Mouse (Mus musculus) forebrain, embryonic 14.5 days (tissue): ENCODE data around the gene Rasl10a. TPM values are rescaled to one million over a fixed set of nuclear protein-coding genes. Genes with fewer than 3 reads are reported as not detected.

Experiments used
- ATAC-seq: fragments of 200-750 bp; cut with Nextera tagmentation; 2 replicates; pipeline ENCODE4 v1.8.0; 2017; ENCODE audit warnings: mild to moderate bottlenecking, moderate library complexity
- DNase-seq: peaks from one replicate; pipeline ENCODE4 v3.0.0-alpha.2; 2015; ENCODE audit warnings: low spot score
- H3K27ac ChIP-seq: fragments of 300-500 bp; sonication (generic); 2 replicates; pipeline ENCODE4 v1.5.1; 2014; ENCODE audit warnings: low read depth, mild to moderate bottlenecking, control low read depth, low read length, moderate library complexity
- H3K27me3 ChIP-seq: fragments of 300-500 bp; sonication (generic); replicated peaks from 2 replicates; pipeline ENCODE4 v1.6.1; 2014; ENCODE audit warnings: low read length, control low read depth, mixed read lengths; ENCODE audit not compliant: control insufficient read depth, insufficient read depth
- H3K36me3 ChIP-seq: fragments of 300-500 bp; sonication (generic); 2 replicates; pipeline ENCODE4 v1.6.1; 2014; ENCODE audit warnings: low read length, control low read depth; ENCODE audit not compliant: control insufficient read depth, insufficient read depth
- H3K4me1 ChIP-seq: fragments of 300-500 bp; sonication (generic); 2 replicates; pipeline ENCODE4 v1.6.1; 2014; ENCODE audit warnings: antibody characterized with exemption, low read length, control low read depth; ENCODE audit not compliant: control insufficient read depth, insufficient read depth
- H3K4me2 ChIP-seq: fragments of 300-500 bp; sonication (generic); 2 replicates; pipeline ENCODE4 v1.6.1; 2014; ENCODE audit warnings: mild to moderate bottlenecking, control low read depth, low read length
- H3K4me3 ChIP-seq: fragments of 300-500 bp; sonication (generic); 2 replicates; pipeline ENCODE4 v1.5.1; 2014; ENCODE audit warnings: low read depth, low read length, control low read depth
- H3K9ac ChIP-seq: fragments of 300-500 bp; sonication (generic); 2 replicates; pipeline ENCODE4 v1.6.1; 2014; ENCODE audit warnings: mild to moderate bottlenecking, low read length, control low read depth, moderate library complexity
- H3K9me3 ChIP-seq: fragments of 300-500 bp; sonication (generic); replicated peaks from 2 replicates; pipeline ENCODE4 v1.6.1; 2016; ENCODE audit warnings: low read length, control low read depth, mixed read lengths; ENCODE audit not compliant: control insufficient read depth
- WGBS: fragments of 180-500 bp; shearing (Covaris S2); extraction: QIAGEN DNeasy Blood & Tissue Kit; methylation state at CpG from one replicate; pipeline ENCODE4 v1.1.7; 2014; 5-methylcytosine and 5-hydroxymethylcytosine counted together
- polyA plus RNA-seq: library from polyadenylated mRNA; unstranded; fragments of >200 nt; fragmentation: Nextera tagmentation; extraction: Ambion mirVana; gene quantifications from 2 replicates; pipeline ENCODE4 v1.2.1, GENCODE M21; 2014

The Rasl10a gene
- polyA plus RNA-seq, result 0.25 and 0.53 TPM in 2 replicates

DNA sequence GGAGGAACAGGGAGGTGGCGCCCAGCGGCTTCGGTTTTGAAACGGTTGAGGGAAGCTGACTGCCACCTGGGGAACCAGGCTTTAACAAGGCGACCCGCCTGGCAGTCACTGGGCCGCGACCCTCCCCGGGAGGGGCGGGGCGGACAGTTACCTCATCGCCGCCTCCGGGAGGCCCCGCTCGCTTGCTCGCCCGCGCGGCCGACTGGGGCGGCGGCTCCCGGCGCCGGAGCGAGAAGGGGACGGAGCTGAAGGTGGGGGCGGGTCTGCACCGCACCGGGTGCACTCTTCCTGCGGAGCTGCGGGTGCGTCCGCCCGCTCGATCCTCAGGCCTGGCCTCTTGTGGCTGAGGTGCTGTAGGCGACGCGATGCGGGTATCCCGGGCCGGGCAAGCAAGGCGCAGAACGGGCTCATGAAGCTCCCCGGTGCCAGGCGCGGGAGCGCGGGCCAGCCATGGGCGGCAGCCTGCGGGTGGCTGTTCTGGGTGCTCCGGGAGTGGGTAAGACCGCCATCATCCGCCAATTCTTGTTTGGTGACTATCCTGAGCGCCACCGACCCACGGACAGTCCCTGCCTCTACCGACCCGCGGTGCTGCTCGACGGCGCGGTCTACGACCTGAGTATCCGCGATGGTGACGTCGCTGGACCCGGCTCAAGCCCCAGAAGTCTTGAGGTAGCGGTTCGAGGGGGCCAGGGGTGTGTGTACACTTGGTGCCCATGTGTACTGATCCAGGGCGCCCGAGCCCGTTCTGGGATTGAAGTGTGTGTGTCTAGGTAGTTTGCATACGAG lies at the start of gene Rasl10a:
Rasl10a (plus strand) TSS at position 273 of the 786 bp plus-strand sequence.
- Histone ChIP-seq H3K4me1 (peaks cover 20% of the 10 kb centered on the region), H3K27ac (no peak within 1 kb of the TSS), H3K9me3 (no peaks in the 10 kb centered on the region), H3K4me3 (peak within 1 kb of the TSS; percentile 41), H3K36me3 (no peaks in the 10 kb centered on the region; the same call in 1 of the 2 replicates), H3K4me2 (peak within 1 kb of the TSS; percentile 79), H3K27me3 (peaks cover 63% of the 10 kb centered on the region), H3K9ac (peak within 1 kb of the TSS; percentile 60)
- no peak for DNase-seq
- peak; percentile 8; the same call in 1 of the 2 replicates for ATAC-seq
- WGBS, result 2% methylated on average over 76 of the region's 77 CpGs

DNA sequence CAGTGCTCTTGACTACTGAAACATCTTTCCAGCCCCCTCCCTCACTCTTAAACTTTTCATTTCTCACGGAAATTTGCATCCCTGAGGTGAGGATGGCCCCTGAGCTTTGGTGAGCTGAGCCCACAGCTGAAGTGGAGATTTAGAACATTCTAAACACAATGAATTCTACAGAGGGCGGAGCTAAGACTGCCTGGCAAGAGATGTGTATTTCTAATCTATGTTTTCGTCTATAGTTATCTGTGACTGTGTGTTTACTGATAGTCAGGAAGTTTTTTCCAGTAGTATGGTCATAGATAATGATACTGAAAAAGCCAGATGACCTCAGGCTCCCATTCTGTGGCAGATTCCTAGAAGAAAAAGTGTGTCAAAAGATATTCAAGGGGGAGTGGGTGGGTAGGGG lies 49.1 kb upstream of the Rasl10a start:
- no peak overlapping the region for H3K4me2 ChIP-seq
- H3K9ac ChIP-seq, result no peak overlapping the region
- WGBS, result 76% methylated on average over 3 of the region's 3 CpGs
- no peaks in the 10 kb centered on the region for H3K4me1 ChIP-seq
- no peaks in the 10 kb centered on the region for H3K9me3 ChIP-seq
- ATAC-seq (no peak), DNase-seq (no peak)
- H3K27ac ChIP-seq, result no peak overlapping the region
- H3K36me3 ChIP-seq, result peaks cover 31% of the 10 kb centered on the region
- no peak overlapping the region for H3K4me3 ChIP-seq
- H3K27me3 ChIP-seq, result no peaks in the 10 kb centered on the region

DNA sequence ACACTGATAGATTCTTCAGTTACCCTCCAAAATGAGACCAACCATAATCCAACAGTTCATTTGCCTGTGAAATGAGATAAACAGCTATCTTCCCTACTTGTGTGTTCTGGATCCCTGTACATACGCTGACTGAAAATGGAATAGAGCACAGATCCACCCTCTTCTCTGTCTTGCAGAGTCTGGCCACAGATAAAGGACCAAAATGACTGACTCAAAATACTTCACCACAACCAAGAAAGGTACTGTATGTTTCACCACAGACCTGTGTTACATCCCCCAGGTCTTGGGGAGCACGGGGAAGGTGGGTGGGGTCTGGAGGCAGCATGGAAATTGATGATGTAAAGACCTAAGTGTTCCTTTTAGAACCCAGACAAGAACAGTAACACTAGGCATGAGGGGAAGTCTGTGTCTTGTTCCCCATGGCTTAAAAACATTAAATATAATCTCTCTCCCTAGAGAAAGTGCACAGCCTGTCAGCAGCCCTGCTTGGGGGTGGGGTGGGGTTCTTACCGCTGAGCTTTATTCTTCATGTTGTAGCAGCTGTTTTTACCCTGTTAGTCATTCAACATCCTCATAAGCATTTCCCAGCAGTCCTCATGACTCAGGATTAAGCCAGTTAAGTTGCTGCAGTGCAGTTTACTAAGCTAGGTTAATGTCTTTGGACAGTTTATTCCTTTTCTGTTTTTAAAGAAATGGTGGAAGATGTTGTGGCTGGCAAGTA lies 48.4 kb upstream of the Rasl10a start:
- 92% methylated on average over 3 of the region's 3 CpGs for WGBS
- no peak overlapping the region for H3K27ac ChIP-seq
- DNase-seq, result no peak

DNA sequence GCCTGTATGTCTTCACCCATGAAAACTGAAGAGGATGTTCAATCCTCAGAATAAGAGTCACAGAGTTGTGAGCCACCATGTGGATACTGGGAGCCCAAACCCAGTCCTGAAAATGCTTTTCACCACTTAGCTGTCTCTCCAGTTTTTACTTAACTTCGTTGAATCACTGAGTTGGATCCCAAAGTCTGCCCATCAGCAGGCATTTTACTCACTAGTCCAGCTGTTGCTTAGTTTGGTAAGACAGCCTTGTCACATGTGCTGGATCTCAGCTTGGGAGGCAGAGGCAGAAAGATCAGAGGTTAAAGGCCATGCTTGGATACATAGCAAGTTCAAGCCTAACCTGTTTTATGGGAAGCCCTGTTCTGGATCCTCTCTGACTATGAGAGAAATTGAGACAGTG lies 47.7 kb upstream of the Rasl10a start:
- Histone ChIP-seq H3K9ac (no peak overlapping the region), H3K4me3 (no peak overlapping the region), H3K27me3 (no peaks in the 10 kb centered on the region), H3K4me1 (no peaks in the 10 kb centered on the region), H3K36me3 (peaks cover 43% of the 10 kb centered on the region), H3K9me3 (no peaks in the 10 kb centered on the region), H3K4me2 (no peak overlapping the region), H3K27ac (no peak overlapping the region)
- WGBS, result 92% methylated on average over 1 of the region's 1 CpGs
- ATAC-seq (no peak), DNase-seq (no peak)

More for the DNA sequence above, 48.4 kb upstream of the Rasl10a start:
- Histone ChIP-seq H3K4me3 (no peak overlapping the region), H3K36me3 (peaks cover 38% of the 10 kb centered on the region), H3K4me1 (no peaks in the 10 kb centered on the region), H3K9ac (no peak overlapping the region), H3K4me2 (no peak overlapping the region), H3K9me3 (no peaks in the 10 kb centered on the region), H3K27me3 (no peaks in the 10 kb centered on the region)
- ATAC-seq, result no peak

DNA sequence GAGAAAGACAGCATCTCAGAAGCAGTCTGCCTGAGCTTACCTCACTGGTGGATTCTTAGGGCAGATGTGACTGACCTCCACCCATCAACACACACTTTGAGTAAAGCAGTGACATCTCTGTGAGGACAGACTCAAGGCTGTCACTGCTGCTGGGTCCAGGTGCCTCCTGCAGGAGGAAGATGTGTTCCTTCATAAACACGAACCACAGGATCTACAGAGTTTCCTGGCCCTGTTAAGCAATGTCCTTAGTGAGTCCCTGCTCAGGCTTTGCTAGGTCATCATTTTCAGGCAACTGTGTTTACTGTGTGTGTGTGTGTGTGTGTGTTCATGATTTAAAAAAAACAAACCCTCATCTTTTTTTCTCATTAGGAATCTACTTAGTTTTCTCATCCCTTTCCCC lies 46.4 kb upstream of the Rasl10a start:
- DNase-seq (no peak), ATAC-seq (no peak)
- Histone ChIP-seq H3K36me3 (peaks cover 54% of the 10 kb centered on the region), H3K27me3 (no peaks in the 10 kb centered on the region), H3K4me1 (no peaks in the 10 kb centered on the region), H3K9me3 (no peaks in the 10 kb centered on the region), H3K27ac (no peak overlapping the region), H3K9ac (no peak overlapping the region), H3K4me2 (no peak overlapping the region), H3K4me3 (no peak overlapping the region)
- 70% methylated on average over 1 of the region's 1 CpGs for WGBS

DNA sequence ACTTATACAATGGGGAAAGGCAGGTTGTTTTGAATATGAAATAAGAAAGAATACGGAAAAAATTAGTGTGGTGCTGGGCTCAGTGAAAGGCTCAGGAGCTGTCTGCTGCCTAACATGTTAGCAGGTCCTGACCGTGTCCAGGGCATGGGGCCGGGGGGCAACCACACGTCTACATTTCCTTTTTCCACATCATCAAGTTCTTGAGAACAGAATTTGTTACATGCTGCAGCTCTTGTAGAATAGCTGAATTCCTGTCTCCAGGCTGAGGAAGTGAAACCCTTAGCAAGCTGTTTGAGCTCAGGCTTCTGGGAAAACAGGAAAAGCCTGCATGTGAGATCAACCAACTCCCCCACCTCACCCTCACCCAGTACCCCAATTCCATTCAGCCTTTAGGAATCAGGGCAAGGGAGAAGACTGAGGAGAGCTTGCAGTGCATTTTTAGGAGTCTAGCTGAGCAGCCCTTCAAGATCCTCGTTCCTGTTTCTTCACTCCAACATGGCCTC lies 45.7 kb upstream of the Rasl10a start:
- Histone ChIP-seq H3K36me3 (peaks cover 61% of the 10 kb centered on the region), H3K4me3 (no peak overlapping the region)
- 91% methylated on average over 5 of the region's 5 CpGs for WGBS

DNA sequence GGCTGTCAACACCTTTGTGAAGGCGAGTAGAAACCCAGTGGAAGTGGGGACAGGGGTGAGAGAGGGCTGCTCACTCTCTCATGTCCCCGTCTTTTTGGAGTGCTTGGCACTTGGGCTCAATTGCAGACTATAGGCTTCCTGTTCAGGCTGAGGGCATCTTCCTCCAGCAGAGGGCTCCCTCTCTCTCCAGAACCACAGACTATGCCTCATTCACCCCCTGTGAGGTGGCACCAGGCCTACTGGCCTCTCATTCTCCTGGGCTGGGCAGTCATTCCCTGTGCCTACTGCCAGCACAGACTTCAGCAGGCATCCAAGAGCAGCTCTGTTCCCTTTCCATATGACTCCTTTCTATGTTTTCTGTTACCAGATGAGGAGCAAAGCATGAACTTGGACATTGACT lies 42.2 kb upstream of the Rasl10a start:
- H3K4me2 ChIP-seq, result no peak overlapping the region
- DNase-seq, result peak; percentile 59
- H3K36me3 ChIP-seq, result peaks cover 76% of the 10 kb centered on the region
- no peak overlapping the region for H3K9ac ChIP-seq
- no peaks in the 10 kb centered on the region for H3K27me3 ChIP-seq
- 64% methylated on average over 2 of the region's 2 CpGs for WGBS
- H3K4me3 ChIP-seq, result no peak overlapping the region
- H3K4me1 ChIP-seq, result no peaks in the 10 kb centered on the region
- no peaks in the 10 kb centered on the region for H3K9me3 ChIP-seq
- no peak for ATAC-seq
- H3K27ac ChIP-seq, result no peak overlapping the region

More for the DNA sequence above, 45.7 kb upstream of the Rasl10a start:
- Histone ChIP-seq H3K4me2 (no peak overlapping the region), H3K9ac (no peak overlapping the region), H3K4me1 (no peaks in the 10 kb centered on the region), H3K27me3 (no peaks in the 10 kb centered on the region), H3K9me3 (no peaks in the 10 kb centered on the region), H3K27ac (no peak overlapping the region)
- no peak for DNase-seq
- no peak for ATAC-seq

DNA sequence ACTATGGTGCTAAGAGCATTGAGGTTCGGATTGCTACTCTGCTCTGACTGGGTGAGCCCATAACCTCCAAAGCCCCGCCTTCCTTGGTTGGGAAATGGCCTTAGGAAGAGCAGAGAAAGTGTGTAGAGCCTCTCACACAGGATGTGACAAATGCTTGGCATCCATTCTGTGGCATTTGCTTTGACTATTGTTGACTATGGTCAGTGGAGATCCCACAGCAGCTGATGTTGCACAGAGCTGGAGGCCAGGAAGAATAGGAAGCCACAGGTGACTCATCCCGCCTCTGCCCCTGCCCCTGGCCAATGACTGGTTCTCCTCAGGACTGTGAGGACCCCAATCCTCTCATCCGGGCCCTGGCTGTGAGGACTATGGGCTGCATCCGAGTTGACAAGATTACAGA lies 41.6 kb upstream of the Rasl10a start:
- ATAC-seq, result no peak
- Histone ChIP-seq H3K36me3 (peaks cover 76% of the 10 kb centered on the region), H3K4me3 (no peak overlapping the region), H3K4me2 (no peak overlapping the region), H3K27ac (no peak overlapping the region), H3K27me3 (no peaks in the 10 kb centered on the region), H3K9me3 (no peaks in the 10 kb centered on the region), H3K4me1 (no peaks in the 10 kb centered on the region), H3K9ac (no peak overlapping the region)
- WGBS, result 92% methylated on average over 5 of the region's 5 CpGs
- no peak for DNase-seq

DNA sequence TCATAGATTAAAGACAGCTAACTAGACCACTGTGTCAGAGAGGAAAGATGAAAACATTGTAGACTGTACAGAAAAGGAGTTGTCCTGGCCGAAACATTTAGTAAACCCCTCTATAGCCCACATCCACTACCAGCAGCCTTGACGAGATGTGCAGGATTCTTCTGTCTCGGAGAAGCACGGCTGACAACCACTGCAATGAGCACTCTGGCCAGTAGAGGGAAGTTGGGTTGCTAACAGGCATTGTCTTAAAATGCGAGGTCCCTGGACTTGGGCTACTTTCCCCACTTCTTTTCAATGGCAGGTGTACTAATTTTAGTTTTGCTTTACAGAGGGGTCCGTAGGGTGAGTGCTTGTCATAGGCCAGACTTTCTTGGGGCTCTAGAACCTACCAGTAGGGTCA lies 40.4 kb upstream of the Rasl10a start:
- Histone ChIP-seq H3K4me3 (no peak overlapping the region), H3K27me3 (no peaks in the 10 kb centered on the region), H3K4me1 (no peaks in the 10 kb centered on the region), H3K36me3 (peaks cover 74% of the 10 kb centered on the region), H3K4me2 (no peak overlapping the region), H3K27ac (no peak overlapping the region), H3K9me3 (no peaks in the 10 kb centered on the region), H3K9ac (no peak overlapping the region)
- peak; percentile 12 for DNase-seq
- WGBS, result 70% methylated on average over 6 of the region's 6 CpGs
- no peak for ATAC-seq
